Mouse (Mus musculus) erythroblast, embryonic 14.5 days (primary cell): ENCODE data around the gene Ecsit. TPM values are rescaled to one million over a fixed set of nuclear protein-coding genes. Genes with fewer than 3 reads are reported as not detected.

ENCODE experiments used
- H3K27me3 ChIP-seq: 2 replicates; pipeline ENCODE4 v1.6.1; 2012; ENCODE audit warnings: inconsistent platforms; ENCODE audit not compliant: control insufficient read depth
- H3K36me3 ChIP-seq: 2 replicates; pipeline ENCODE4 v1.6.1; 2012; ENCODE audit warnings: mild to moderate bottlenecking, inconsistent platforms; ENCODE audit not compliant: control insufficient read depth
- H3K4me1 ChIP-seq: 2 replicates; pipeline ENCODE4 v1.6.1; 2012; ENCODE audit warnings: inconsistent platforms; ENCODE audit not compliant: control insufficient read depth
- H3K4me3 ChIP-seq: replicated peaks from 2 replicates; pipeline ENCODE3; 2012; ENCODE audit warnings: moderate library complexity, mild to moderate bottlenecking, inconsistent platforms
- H3K9me3 ChIP-seq: 2 replicates; pipeline ENCODE4 v1.6.1; 2012; ENCODE audit warnings: low read length, inconsistent platforms, mixed read lengths; ENCODE audit not compliant: control insufficient read depth
- GATA1 ChIP-seq: IDR thresholded peaks from 2 replicates; pipeline ENCODE4 v1.6.1; 2012; ENCODE audit warnings: low read length, inconsistent platforms, mixed read lengths
- TAL1 ChIP-seq: IDR thresholded peaks from 3 replicates; pipeline ENCODE4 v1.6.1; 2012; ENCODE audit warnings: low read length, inconsistent platforms, mixed read lengths
- polyA plus RNA-seq: library from polyadenylated mRNA; stranded (reverse); fragments of >175 nt; gene quantifications from 2 replicates; pipeline ENCODE4 v1.2.3, GENCODE M21; 2012

Ecsit gene
- polyA plus RNA-seq, 1 experiment, result 3.0 TPM

GRCm38 (mm10) chr9:22121545-22121944 lies 36.3 kb upstream of the Ecsit start:
- no peaks in the 10 kb centered on the region for H3K9me3 ChIP-seq
- H3K27me3 ChIP-seq, result no peaks in the 10 kb centered on the region
- H3K4me3 ChIP-seq, result no peak overlapping the region
- H3K36me3 ChIP-seq, result peaks cover 25% of the 10 kb centered on the region
- TF ChIP-seq TAL1 (no peak), GATA1 (no peak)
- peaks cover 63% of the 10 kb centered on the region for H3K4me1 ChIP-seq

- no peak for TF ChIP-seq GATA1
- TF ChIP-seq TAL1, result no peak
- Histone ChIP-seq H3K36me3 (peaks cover 12% of the 10 kb centered on the region), H3K4me3 (no peak overlapping the region), H3K27me3 (no peaks in the 10 kb centered on the region), H3K4me1 (peaks cover 68% of the 10 kb centered on the region), H3K9me3 (no peaks in the 10 kb centered on the region)
Measured at GRCm38 (mm10) chr9:22119543-22119942, 34.3 kb upstream of the Ecsit start.

- peaks cover 57% of the 10 kb centered on the region for H3K4me1 ChIP-seq
Measured at GRCm38 (mm10) chr9:22117754-22118456, 32.7 kb upstream of the Ecsit start.

GRCm38 (mm10) chr9:22116740-22117426 lies 31.6 kb upstream of the Ecsit start, which contains the start of gene Elof1:
Elof1 (minus strand) TSS chr9:22117172.
- Histone ChIP-seq H3K36me3 (peaks cover 34% of the 10 kb centered on the region), H3K4me3 (peak within 1 kb of the TSS; percentile 83), H3K27me3 (no peaks in the 10 kb centered on the region), H3K4me1 (peaks cover 47% of the 10 kb centered on the region), H3K9me3 (no peaks in the 10 kb centered on the region)
- TF ChIP-seq TAL1, result no peak
- no peak for TF ChIP-seq GATA1

More at GRCm38 (mm10) chr9:22117754-22118456, 32.7 kb upstream of the Ecsit start:
- TF ChIP-seq GATA1, result no peak
- no peak for TF ChIP-seq TAL1
- peaks cover 23% of the 10 kb centered on the region for H3K36me3 ChIP-seq
- H3K27me3 ChIP-seq, result no peaks in the 10 kb centered on the region
- H3K9me3 ChIP-seq, result no peaks in the 10 kb centered on the region
- peak overlapping the region; percentile 83 for H3K4me3 ChIP-seq

- Histone ChIP-seq H3K4me3 (peak overlapping the region; percentile 83), H3K36me3 (peaks cover 42% of the 10 kb centered on the region), H3K4me1 (peaks cover 40% of the 10 kb centered on the region), H3K9me3 (no peaks in the 10 kb centered on the region), H3K27me3 (no peaks in the 10 kb centered on the region)
- no peak for TF ChIP-seq TAL1
- TF ChIP-seq GATA1, result no peak
Measured at GRCm38 (mm10) chr9:22116086-22116485, 30.8 kb upstream of the Ecsit start.

GRCm38 (mm10) chr9:22115635-22116034 lies 30.4 kb upstream of the Ecsit start:
- Histone ChIP-seq H3K27me3 (no peaks in the 10 kb centered on the region), H3K9me3 (no peaks in the 10 kb centered on the region), H3K4me3 (peak overlapping the region; percentile 83), H3K36me3 (peaks cover 46% of the 10 kb centered on the region), H3K4me1 (peaks cover 35% of the 10 kb centered on the region)
- no peak for TF ChIP-seq TAL1

GRCm38 (mm10) chr9:22108194-22108593 lies 23.0 kb upstream of the Ecsit start:
- no peaks in the 10 kb centered on the region for H3K27me3 ChIP-seq
- H3K9me3 ChIP-seq, result no peaks in the 10 kb centered on the region
- H3K36me3 ChIP-seq, result peaks cover 42% of the 10 kb centered on the region
- TF ChIP-seq GATA1, result no peak
- no peak for TF ChIP-seq TAL1
- H3K4me1 ChIP-seq, result no peaks in the 10 kb centered on the region; the same call in 1 of the 2 replicates
- H3K4me3 ChIP-seq, result no peak overlapping the region

GRCm38 (mm10) chr9:22099922-22100321 lies 14.7 kb upstream of the Ecsit start:
- Histone ChIP-seq H3K9me3 (peaks cover 2% of the 10 kb centered on the region; the same call in 1 of the 2 replicates), H3K27me3 (peaks cover 72% of the 10 kb centered on the region), H3K4me3 (no peak overlapping the region), H3K4me1 (peaks cover 7% of the 10 kb centered on the region), H3K36me3 (no peaks in the 10 kb centered on the region)
- no peak for TF ChIP-seq GATA1
- no peak for TF ChIP-seq TAL1

GRCm38 (mm10) chr9:22098993-22099696 lies 13.9 kb upstream of the Ecsit start, which contains the start of gene Cnn1:
Cnn1 (plus strand) TSS chr9:22099216.
- TF ChIP-seq GATA1 (no peak), TAL1 (no peak)
- H3K4me3 ChIP-seq, result no peak within 1 kb of the TSS
- H3K27me3 ChIP-seq, result peaks cover 79% of the 10 kb centered on the region
- H3K9me3 ChIP-seq, result peaks cover 2% of the 10 kb centered on the region; the same call in 1 of the 2 replicates
- H3K36me3 ChIP-seq, result no peaks in the 10 kb centered on the region
- H3K4me1 ChIP-seq, result peaks cover 7% of the 10 kb centered on the region
